Mouse (Mus musculus): ENCODE data around the gene Hscb.

The Hscb gene

DNA sequence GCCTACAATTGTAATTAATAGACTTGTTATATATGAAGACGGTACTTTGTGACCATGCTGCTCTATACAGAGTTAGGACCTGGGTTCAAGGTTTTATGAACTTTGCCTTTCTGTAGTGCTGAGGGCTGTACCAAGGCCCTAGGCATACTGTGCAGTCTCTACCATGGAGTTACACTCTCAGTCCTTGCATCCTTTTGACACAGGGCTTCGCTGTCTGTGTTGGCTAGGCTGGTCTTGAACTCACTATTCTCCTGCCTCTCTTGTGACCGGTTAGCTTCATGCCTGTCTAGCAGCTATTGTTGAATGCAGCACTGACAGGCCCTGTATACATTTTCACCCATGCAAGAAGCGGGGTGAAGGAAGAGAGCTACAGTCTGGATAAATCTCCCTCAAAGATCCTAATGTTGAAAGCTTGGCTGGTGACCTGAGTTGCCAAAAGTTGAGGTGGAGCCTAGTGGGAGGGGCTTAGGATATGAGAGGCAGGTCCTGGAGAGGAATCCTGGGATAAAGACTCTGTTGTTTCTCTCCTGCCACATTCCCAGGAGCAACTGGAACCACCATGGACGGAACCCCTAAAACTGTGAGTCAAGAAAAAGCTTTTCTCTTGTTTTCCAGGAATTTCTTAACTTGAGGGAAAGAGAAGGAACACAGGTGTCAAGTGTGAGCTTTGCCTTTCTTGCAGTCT, 8.4 kb downstream of the Hscb start:
- no peak for DNase-seq (ENCODE audit: low read depth, low spot score)

DNA sequence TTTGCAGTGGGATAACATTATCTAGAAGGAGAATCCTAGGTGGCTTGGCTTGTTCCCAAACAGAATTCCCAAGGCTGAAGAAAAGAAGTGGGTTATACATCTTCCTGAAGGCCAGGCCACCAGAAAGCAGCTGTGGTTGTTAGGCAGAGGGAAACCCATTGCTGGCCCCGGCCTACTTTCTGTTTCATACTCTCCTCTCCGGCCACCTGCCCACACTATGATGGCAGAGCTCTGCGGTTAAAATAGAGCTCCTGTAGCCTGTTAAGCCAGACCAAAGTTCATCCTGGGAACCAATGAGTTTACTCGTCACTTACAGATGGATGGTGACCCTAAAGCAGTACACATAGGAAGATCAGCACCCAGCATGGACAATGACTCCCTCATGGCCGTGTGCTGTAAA, 12.0 kb downstream of the Hscb start:
- no peak for DNase-seq (ENCODE audit: low read depth, low spot score)

DNA sequence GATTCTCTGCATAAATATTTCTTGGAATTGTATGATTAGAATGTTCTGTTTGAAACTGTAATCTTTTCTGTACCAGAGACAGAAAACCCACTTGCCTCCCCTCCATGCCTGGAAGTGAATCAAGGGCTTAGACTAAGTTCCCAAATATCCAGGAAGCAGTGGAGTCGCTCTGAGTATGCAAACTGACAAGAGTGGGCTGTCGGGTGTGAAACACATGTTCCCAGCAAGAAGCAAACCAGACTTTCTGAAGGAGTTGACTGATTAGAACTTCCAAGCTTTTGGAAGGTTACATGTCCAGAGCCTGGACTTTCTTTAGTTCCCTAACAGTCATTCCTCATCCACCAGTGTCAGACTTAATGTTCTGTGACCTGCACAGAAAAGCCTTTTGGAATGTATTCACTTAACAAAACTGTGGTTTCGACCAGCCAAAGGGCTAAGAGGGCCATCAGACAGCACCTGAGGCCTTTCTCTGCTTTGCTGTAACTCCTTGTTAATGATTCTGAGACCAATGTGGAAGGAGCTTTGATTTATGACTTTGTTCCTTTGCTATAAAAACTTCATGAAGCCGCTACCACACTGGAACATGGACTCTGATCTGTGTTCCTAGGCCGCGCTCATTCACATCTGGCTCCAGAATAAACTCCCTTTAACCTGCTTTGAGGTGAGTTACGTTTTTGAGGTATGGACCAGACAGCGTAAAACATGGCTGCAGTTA, 12.6 kb downstream of the Hscb start:
- DNase-seq (ENCODE audit: low read depth, low spot score): peak; percentile 53

DNA sequence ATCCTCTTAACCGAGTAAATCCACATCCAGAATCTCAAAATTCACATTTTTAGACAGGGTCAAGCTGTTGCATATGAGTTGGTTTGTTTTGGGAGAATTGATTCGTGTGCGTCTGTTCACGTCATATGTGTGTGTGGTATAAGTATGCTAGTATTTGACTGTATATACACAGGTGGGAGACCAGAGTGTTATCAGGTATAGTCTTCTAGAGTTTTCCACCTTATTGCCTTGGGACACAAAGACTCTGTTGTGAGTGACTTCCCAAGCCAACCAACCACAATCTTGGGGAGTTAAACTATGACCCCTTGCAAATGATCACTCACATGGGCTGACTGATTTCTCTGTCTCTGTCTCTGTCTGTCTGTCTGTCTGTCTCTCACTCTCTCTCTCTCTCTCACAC, 15.2 kb downstream of the Hscb start:
- DNase-seq (ENCODE audit: low read depth, low spot score): no peak

DNA sequence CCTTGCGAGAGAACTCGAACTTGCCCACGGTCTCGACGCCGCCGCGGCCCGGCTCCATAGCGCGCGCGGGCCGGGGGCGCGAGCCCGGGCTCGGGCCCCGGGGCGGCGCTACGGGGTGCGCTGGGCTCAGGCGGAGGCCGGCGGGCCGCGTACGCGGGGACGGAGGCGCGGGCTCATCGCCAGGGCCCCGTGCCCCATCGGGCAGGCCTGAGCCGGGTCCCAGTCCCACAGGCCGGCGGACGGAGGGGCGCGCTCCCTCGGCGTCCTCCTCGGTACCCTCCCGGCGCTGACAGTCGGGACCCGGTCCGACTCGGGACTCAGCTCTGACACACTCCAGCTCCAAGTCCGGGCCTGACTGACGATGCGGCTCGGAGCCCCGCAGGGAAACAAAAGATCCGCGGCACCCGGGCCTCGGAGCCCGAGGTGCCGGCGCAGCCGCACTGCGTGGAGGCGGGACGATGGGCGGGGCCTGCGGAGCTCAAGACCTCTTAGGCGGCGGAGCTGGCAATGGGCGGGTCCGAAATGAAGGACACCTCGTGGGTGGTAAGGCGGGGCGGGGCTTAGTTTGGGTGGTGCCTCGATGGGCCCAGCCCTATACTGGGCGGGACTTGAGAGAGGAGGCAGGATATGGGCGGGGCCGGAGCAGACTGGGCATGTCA, 29.8 kb downstream of the Hscb start, which contains the start of gene Ulk1:
TSS of gene Ulk1 (minus strand) at position 431 of the 659 bp plus-strand sequence.
- peak; percentile 98 for DNase-seq (ENCODE audit: low read depth, low spot score)

DNA sequence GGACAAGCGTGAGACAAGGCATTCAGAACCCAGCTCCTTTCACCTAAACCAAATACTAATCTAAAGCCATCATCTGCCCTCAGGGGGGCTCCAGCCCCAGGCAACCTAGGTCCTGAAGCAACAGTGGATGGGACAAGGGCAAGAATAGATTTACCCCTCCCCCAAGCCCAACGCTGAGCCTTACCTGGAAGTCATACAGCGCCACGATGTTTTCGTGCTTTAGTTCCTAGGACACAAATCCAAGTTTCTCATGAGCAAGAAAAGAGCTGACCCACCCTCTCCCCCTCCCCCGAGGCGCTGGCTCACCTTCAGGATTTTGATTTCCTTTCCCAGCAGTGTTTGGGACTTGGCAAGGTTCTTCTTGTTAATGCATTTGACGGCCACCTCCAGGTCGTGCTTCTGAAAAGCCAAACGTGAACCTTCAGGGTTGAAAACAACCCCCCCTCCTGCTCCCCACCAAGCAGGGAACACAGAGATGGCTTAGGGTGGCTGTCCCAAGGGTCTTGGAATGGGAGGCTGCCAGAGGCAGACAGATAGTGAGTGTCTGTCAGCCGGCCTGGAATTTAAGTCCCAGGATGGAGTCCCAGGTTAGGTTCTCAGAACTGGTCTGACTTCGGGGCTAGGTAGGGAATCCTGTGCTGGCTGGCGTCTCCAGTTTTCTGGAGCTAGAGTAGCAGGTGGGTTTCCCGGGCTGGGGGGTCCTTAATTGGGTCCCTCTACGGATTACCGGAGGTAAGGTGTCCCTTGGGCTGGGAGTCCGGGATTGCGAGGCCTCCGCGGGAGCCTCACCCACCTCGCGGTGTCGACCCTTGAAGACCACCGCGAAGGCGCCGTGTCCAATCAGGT, 30.5 kb downstream of the Hscb start:
- DNase-seq (ENCODE audit: low read depth, low spot score): no peak

DNA sequence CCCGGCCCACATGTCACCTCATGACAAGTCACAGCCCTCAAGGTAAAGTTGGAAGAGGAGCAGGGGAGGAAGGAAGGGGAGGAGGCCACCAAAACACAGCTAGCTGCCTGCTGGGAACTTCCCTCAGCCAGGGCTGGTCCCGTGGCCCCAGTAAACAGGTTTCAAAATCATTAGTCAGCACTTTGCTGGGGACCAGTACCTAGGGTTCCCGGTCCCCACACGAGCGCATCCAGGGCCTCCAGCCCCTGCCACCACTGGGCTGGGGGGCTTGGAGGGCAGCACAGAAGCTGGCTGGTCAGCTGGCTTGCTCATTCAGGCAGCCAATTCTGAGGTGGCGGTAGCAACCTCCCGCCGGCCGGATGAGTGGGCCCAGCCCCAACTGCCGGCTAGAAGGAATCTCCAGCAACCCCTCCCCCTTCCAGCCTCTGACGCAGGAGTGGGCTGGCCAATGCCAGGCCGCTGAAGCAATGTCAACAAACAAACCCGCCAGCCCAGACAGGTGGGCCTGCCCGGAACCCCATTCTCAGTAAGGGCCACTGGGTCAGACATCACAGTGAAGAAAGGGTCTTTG, 31.4 kb downstream of the Hscb start:
- peak; percentile 52 for DNase-seq (ENCODE audit: low read depth, low spot score)

DNA sequence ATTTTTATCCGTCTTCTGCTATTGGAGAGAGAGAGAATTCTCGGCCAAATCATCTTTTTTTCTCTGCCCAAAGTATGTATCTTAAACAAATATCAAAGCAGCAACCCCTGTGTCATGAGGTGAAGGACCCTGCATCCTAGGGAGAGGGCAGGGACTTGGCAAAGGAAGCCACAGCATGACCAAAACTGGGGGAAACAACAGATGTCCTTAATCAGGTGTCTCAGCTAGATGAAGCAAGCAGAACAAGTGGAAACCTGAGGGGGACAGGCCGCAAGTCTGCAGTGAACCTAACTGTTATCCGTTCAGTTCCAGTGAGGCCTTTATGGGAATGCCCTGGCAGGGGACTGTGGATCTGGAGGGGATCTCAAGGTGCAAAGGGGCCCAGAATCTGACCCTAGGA, 32.1 kb downstream of the Hscb start:
- no peak for DNase-seq (ENCODE audit: low read depth, low spot score)

DNA sequence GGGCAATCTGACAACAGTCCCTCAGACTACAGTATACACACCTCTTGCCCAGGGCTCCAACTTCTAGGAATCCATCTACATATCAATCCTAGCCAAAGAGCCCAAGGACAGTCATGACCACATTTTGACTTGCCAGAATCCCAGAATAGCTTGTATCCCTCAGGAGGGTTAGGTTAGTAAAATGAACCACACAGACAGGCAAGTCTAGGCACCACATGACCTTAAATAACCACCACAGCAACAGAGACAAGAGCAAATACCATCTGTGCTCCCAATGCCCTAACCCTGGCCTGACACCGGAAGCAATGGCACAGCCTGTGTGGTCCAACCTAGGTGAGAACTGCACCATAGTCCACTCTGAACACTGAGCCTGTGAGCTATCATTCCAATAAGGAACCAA, 32.9 kb downstream of the Hscb start:
- no peak for DNase-seq (ENCODE audit: low read depth, low spot score)

DNA sequence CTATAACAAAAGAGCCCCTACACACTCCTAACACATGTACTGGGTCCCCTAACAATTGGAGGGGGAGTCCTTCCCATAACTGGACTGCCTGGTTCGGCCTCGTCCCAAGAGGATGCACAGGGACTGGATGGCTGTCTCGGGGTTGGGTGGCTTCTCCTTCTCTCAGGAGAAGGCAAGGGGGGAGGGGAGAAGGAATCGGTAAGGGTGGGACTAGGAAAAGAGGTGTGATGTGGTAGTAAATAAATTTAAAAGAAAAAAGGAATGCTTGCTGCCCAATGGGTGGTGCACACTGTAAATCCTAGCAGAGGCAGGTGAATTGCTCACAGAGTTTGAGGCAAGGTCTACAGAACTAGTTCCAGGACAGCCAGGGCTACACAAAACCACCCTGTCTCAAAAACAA, 33.4 kb downstream of the Hscb start:
- DNase-seq (ENCODE audit: low read depth, low spot score): no peak

DNA sequence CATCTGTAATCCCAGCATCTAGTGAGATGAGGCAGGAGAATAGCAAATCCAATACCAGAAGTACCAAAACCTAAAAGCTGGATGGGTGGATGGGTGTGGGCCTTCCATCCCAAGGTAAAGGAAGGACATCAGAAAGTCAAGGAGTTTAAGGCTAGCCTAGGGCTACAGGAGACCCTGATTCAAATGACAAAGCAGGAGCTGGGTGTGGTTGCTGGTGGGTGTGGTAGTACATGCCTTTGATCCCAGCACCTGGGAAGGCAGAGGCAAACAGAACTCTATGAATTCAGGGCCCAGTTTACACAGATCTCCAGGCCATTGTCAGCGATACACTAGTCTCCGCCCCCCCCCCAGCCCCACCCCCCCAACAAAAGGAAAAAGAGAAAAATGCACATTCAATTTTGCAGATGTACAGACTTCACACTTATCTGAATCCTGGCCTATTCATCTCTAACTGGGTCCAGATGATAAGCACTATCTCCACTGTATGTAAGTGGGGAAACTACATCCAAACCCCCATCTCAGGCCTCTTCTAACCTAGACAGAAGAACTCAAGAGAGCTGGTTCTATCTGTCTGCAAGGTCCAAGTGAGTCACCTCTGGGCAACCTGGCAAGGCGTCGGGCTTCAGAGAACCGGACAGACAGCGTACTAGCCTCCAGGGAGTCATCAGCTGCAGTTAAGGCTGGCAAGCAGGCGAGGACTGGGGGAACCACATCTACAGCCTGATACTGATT, 35.4 kb downstream of the Hscb start:
- DNase-seq (ENCODE audit: low read depth, low spot score): no peak

DNA sequence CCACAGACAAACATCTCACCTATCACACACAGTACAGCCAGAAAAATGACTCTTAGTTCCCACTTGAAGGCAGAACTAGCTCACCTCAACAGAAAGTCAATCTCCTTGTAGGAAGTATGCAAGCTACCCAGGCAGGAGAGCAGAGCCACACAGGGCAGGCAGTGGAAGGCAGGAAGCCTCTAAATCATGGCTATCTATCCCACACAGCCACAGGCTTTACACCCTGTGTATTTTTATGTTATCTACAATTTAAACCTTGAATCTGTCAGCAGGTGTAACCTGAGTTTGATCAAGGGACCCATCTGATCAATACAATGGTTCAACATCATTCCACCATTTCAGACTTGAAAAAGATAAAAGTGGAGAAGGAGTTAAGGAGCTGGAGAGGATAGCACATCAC, 36.8 kb downstream of the Hscb start:
- DNase-seq (ENCODE audit: low read depth, low spot score): no peak

DNA sequence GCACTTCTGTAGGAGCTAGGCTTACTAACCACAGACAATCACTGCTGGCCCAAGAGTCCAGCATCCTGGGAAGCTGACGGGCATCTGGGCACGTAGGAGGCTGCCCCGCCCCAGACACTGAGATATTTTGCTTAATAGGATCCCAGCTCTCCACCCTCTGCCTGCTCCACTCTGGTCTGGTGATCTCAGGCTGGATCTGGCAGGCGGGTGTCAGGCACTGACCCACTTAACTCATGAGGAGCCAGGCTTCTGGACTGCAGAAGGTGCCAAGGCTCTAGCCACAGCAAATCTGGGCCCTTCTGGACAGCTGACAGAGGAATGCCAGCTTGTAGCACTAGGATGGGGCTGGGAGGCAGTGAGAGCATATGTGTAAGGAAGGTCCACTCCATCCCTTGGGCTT, 37.4 kb downstream of the Hscb start:
- no peak for DNase-seq (ENCODE audit: low read depth, low spot score)

DNA sequence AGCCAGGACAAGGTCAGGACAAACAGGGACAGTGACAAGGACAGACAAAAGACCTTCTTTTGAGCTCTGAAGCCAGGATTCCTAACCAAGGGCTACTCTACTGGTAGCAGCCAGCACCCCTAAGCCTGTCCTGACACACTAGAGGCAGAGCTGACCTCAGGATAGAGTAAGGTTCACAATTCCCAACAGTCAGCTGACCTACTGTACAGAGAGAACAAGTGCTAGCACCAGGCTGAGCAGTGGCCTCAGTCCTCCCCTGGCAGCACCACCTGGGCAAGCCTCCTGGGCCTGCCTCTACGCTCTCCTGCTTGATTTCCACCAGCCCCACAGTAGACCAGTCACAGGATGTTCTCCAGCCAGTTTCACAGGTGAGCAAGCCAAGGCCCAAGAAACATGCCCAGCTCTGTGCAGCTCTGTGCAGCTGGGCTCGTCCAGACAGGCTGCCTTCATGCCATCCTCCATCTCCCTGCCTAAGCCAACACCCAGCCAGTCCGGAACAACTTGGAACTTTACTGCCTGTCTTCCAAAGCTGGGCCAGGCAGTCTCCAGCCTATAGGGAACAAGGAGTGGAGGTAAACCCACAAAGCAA, 38.4 kb downstream of the Hscb start:
- no peak for DNase-seq (ENCODE audit: low read depth, low spot score)

DNA sequence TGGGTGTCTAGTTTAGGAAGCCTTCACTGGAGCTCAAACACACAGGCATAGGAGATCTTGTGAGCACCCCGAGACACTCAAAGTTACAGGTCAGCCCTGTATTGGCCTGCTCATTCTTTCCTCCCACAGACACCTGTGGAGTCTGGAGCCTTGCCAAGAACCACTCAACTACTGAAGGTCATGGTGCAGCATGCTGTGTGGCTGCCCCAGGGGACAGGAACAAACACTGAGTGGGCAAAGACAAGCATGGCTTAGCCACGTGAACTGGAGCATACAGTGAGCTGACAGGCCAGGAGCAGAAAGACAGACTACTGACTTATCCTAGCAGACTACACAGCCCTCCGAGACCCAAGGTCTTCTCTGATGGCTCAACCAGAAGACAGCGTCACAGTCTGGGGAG, 41.9 kb downstream of the Hscb start:
- DNase-seq (ENCODE audit: low read depth, low spot score): no peak

DNA sequence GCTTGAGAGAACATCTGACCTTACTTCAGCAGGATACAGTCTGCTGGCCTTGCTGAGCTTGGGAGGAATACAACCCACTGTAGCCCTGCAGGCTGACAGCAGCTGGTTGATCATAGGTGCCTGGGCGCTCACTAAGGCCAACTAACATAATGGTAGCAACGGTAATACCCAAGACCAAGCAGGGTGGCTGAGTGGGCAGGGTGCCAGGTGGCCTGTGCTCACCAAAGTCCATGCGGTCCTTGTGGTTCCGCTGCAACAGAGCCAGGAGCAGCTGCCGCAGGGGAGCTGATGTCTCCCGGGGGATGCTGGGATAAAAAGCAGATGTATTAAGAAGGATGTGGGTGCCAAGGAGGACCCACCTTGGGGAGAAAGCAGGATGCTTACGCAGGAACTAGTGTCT, 45.2 kb downstream of the Hscb start:
- DNase-seq (ENCODE audit: low read depth, low spot score): no peak

DNA sequence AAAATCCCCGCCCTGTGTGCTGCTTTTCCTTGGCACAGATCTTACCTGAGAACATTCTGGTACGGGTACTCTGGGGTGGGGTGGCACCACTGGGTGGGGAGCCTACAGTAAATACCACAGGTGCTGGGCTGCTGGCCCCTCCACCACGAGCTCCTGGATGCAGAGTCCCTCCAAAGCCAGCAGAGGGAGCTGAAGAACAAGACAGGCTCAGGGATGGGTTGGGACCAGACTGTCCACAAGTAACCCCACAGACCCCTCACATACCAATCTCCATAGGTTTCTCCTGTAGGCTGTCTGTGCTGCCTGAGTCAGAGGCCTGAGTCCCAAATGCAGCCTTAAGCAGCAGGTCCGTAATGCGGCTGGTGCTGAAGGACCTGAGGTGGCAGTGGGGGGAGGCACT, 50.9 kb downstream of the Hscb start:
- no peak for DNase-seq (ENCODE audit: low read depth, low spot score)

DNA sequence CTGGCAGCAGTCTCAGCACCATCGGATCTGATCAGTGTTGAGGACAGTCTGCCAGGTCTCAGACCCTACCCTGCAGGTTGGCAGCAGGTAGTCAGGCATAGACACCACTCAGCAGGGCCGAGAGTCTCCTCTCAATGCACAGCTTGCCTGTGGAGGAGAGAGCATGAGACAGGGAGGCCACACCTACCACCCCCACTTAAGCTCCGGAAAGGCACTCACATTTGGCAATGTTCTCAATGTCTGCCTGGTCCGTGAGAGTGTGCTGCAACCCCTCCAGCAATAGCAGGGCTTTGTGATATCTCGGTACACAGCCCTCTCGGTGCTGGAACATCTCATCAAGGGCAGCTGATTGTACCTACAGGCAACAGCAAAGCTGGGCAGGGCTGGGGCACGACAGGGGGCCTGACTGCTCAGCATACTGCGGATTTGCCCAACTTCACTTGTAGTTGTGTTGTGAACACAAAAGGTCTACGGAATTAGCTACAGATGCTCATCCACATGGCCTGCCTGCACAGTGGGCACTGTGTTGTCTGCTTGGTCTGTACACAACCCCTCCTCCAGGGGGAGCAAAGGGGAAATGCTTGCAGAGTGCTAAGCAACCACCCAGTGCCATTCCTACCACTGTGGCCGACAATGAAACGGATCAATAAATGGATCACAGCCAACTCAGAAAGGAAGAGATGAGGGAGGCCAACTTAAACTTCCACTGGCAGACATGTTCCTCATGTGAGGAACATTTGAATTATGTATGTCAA, 53.3 kb downstream of the Hscb start:
- DNase-seq (ENCODE audit: low read depth, low spot score): peak; percentile 44

DNA sequence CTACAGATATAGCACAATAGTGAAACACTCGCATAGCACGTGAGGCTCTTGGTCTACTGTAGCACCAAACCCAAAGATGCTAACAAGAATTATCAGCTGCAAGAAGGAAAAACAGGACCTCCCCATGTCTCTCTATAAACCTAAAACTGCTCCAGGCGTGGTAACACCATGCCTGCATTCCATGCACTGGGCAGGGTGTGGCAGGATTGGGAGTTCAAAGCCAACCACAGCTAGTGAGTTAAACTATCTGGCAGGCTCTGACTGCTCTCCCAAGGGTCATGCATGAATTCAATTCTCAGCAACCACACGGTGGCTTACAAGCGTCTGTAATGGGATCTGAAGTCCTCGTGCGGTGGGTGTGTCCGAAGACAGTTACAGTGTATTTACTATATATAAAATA, 56.4 kb downstream of the Hscb start:
- DNase-seq (ENCODE audit: low read depth, low spot score): no peak
